Mouse (Mus musculus) kidney, postnatal 10 days (tissue): ENCODE results near the gene Zfp248.

Experiments used
- DNase-seq: peaks from one replicate; pipeline ENCODE4 v3.0.0; 2021; ENCODE audit warnings: mixed read lengths

Zfp248 gene

GRCm38 (mm10) chr6:118455042-118455631 lies at the start of gene Zfp248:
Gene Zfp248 (minus strand): TSS chr6:118455528.
- DNase-seq: peak; percentile 92

- DNase-seq: no peak
Measured at GRCm38 (mm10) chr6:118499010-118499409, 43.7 kb upstream of the Zfp248 start.

- DNase-seq: no peak
Measured at GRCm38 (mm10) chr6:118482125-118482524, 26.8 kb upstream of the Zfp248 start.

- peak; percentile 90 for DNase-seq
Measured at GRCm38 (mm10) chr6:118478957-118479708, 23.8 kb upstream of the Zfp248 start, which contains the start of gene Zfp9. Gene Zfp9 (minus strand): TSS chr6:118479320.

- DNase-seq: peak; percentile 15
Measured at GRCm38 (mm10) chr6:118477875-118478785, 22.8 kb upstream of the Zfp248 start.

GRCm38 (mm10) chr6:118462069-118462705 lies 6.9 kb upstream of the Zfp248 start:
- DNase-seq: no peak

GRCm38 (mm10) chr6:118457726-118458125 lies 2.4 kb upstream of the Zfp248 start:
- DNase-seq: no peak

- DNase-seq: no peak
Measured at GRCm38 (mm10) chr6:118454452-118454851, 876 bp downstream of the Zfp248 start.

- no peak for DNase-seq
Measured at GRCm38 (mm10) chr6:118431502-118431901, 23.8 kb downstream of the Zfp248 start.

- DNase-seq: no peak
Measured at GRCm38 (mm10) chr6:118426666-118427065, 28.7 kb downstream of the Zfp248 start.

- peak; percentile 96 for DNase-seq
Measured at GRCm38 (mm10) chr6:118419050-118419920, 36.0 kb downstream of the Zfp248 start, which contains the start of gene Bms1. Gene Bms1 (minus strand): TSS chr6:118419474.

GRCm38 (mm10) chr6:118410428-118410827 lies 44.9 kb downstream of the Zfp248 start:
- no peak for DNase-seq

GRCm38 (mm10) chr6:118408510-118408909 lies 46.8 kb downstream of the Zfp248 start:
- no peak for DNase-seq

- no peak for DNase-seq
Measured at GRCm38 (mm10) chr6:118406421-118406820, 48.9 kb downstream of the Zfp248 start.

GRCm38 (mm10) chr6:118390746-118391145 lies 64.6 kb downstream of the Zfp248 start:
- DNase-seq: no peak

GRCm38 (mm10) chr6:118385962-118386361 lies 69.4 kb downstream of the Zfp248 start:
- no peak for DNase-seq

- no peak for DNase-seq
Measured at GRCm38 (mm10) chr6:118381234-118381633, 74.1 kb downstream of the Zfp248 start.

GRCm38 (mm10) chr6:118380630-118381029 lies 74.7 kb downstream of the Zfp248 start:
- no peak for DNase-seq

GRCm38 (mm10) chr6:118379451-118380167 lies 75.7 kb downstream of the Zfp248 start:
- peak; percentile 88 for DNase-seq

GRCm38 (mm10) chr6:118377611-118378010 lies 77.7 kb downstream of the Zfp248 start:
- no peak for DNase-seq
